Mouse (Mus musculus) hindbrain, embryonic 12.5 days (tissue): ENCODE data around the gene Hba-x. TPM values are rescaled to one million over a fixed set of nuclear protein-coding genes. Genes with fewer than 3 reads are reported as not detected.
A peak's percentile ranks its signal among the peaks of the same experiment; 100 is the strongest.

Source experiments
- ATAC-seq: fragments of 200-750 bp; cut with Nextera tagmentation; 2 replicates; pipeline ENCODE4 v1.8.0; 2017; ENCODE audit warnings: moderate TSS enrichment; ENCODE audit not compliant: low FRiP score
- H3K27ac ChIP-seq: fragments of 300-500 bp; sonication (generic); 2 replicates; pipeline ENCODE4 v1.5.1; 2016; ENCODE audit warnings: mild to moderate bottlenecking
- H3K27me3 ChIP-seq: fragments of 300-500 bp; sonication (generic); 2 replicates; pipeline ENCODE4 v1.6.1; 2016; ENCODE audit warnings: mild to moderate bottlenecking
- H3K36me3 ChIP-seq: fragments of 300-500 bp; sonication (generic); 2 replicates; pipeline ENCODE4 v1.6.1; 2016; ENCODE audit warnings: mild to moderate bottlenecking
- H3K4me1 ChIP-seq: fragments of 300-500 bp; sonication (generic); 2 replicates; pipeline ENCODE4 v1.6.1; 2016
- H3K4me2 ChIP-seq: fragments of 300-500 bp; sonication (generic); replicated peaks from 2 replicates; pipeline ENCODE4 v1.6.1; 2016; ENCODE audit warnings: mild to moderate bottlenecking
- H3K4me3 ChIP-seq: fragments of 300-500 bp; sonication (generic); 2 replicates; pipeline ENCODE4 v1.5.1; 2016; ENCODE audit warnings: mild to moderate bottlenecking
- H3K9ac ChIP-seq: fragments of 300-500 bp; sonication (generic); 2 replicates; pipeline ENCODE4 v1.6.1; 2016; ENCODE audit warnings: mild to moderate bottlenecking, moderate library complexity
- H3K9me3 ChIP-seq: fragments of 300-500 bp; sonication (generic); replicated peaks from 2 replicates; pipeline ENCODE4 v1.6.1; 2016; ENCODE audit warnings: mild to moderate bottlenecking
- WGBS: fragments of 180-500 bp; shearing (Covaris S2); methylation state at CpG from one replicate; pipeline ENCODE4 v1.1.7; 2016; 5-methylcytosine and 5-hydroxymethylcytosine counted together
- polyA plus RNA-seq: library from polyadenylated mRNA; unstranded; fragments of >200 nt; fragmentation: Nextera tagmentation; extraction: Ambion mirVana; gene quantifications from 2 replicates; pipeline ENCODE4 v1.2.1, GENCODE M21; 2016

The Hba-x gene
- polyA plus RNA-seq, 1 experiment from 2014 or later, result 2,073 TPM

GRCm38 (mm10) chr11:32237411-32237795 is 38.8 kb upstream of the Hba-x start:
- Histone ChIP-seq H3K4me1 (peaks cover 8% of the 10 kb centered on the region), H3K9me3 (no peaks in the 10 kb centered on the region), H3K27me3 (no peaks in the 10 kb centered on the region), H3K27ac (no peak overlapping the region), H3K36me3 (peaks cover 44% of the 10 kb centered on the region), H3K4me2 (no peak overlapping the region), H3K4me3 (no peak overlapping the region), H3K9ac (no peak overlapping the region)
- 97% methylated on average over 3 of the region's 3 CpGs for WGBS
- no peak for ATAC-seq

- H3K36me3 ChIP-seq, result peaks cover 37% of the 10 kb centered on the region
- no peak overlapping the region for H3K4me3 ChIP-seq
- no peaks in the 10 kb centered on the region for H3K27me3 ChIP-seq
- WGBS, result 56% methylated on average over 5 of the region's 5 CpGs
- H3K27ac ChIP-seq, result no peak overlapping the region
- no peak overlapping the region for H3K4me2 ChIP-seq
- ATAC-seq, result peak; percentile 36; the same call in 1 of the 2 replicates
- H3K9me3 ChIP-seq, result no peaks in the 10 kb centered on the region
- H3K4me1 ChIP-seq, result peaks cover 8% of the 10 kb centered on the region
- no peak overlapping the region for H3K9ac ChIP-seq
These were observed 37.9 kb upstream of the Hba-x start for GRCm38 (mm10) chr11:32238093-32238860.

GRCm38 (mm10) chr11:32241391-32241790 is 34.8 kb upstream of the Hba-x start:
- H3K27me3 ChIP-seq, result no peaks in the 10 kb centered on the region
- H3K36me3 ChIP-seq, result peaks cover 33% of the 10 kb centered on the region
- H3K9ac ChIP-seq, result no peak overlapping the region
- no peaks in the 10 kb centered on the region for H3K9me3 ChIP-seq
- H3K4me2 ChIP-seq, result no peak overlapping the region
- H3K27ac ChIP-seq, result no peak overlapping the region
- H3K4me1 ChIP-seq, result peaks cover 3% of the 10 kb centered on the region
- ATAC-seq, result no peak
- H3K4me3 ChIP-seq, result no peak overlapping the region

GRCm38 (mm10) chr11:32242209-32242608 is 34.0 kb upstream of the Hba-x start:
- no peak overlapping the region for H3K4me2 ChIP-seq
- no peak overlapping the region for H3K4me3 ChIP-seq
- H3K9me3 ChIP-seq, result no peaks in the 10 kb centered on the region
- WGBS, result 93% methylated on average over 3 of the region's 3 CpGs
- H3K36me3 ChIP-seq, result peaks cover 42% of the 10 kb centered on the region
- no peak overlapping the region for H3K9ac ChIP-seq
- ATAC-seq, result no peak
- no peaks in the 10 kb centered on the region for H3K4me1 ChIP-seq
- H3K27me3 ChIP-seq, result no peaks in the 10 kb centered on the region
- no peak overlapping the region for H3K27ac ChIP-seq

- H3K9me3 ChIP-seq, result no peaks in the 10 kb centered on the region
- peaks cover 50% of the 10 kb centered on the region for H3K36me3 ChIP-seq
- H3K9ac ChIP-seq, result no peak overlapping the region
- no peak overlapping the region for H3K27ac ChIP-seq
- no peak for ATAC-seq
- no peak overlapping the region for H3K4me3 ChIP-seq
- 70% methylated on average over 7 of the region's 7 CpGs for WGBS
- no peaks in the 10 kb centered on the region for H3K27me3 ChIP-seq
- H3K4me2 ChIP-seq, result no peak overlapping the region
- H3K4me1 ChIP-seq, result no peaks in the 10 kb centered on the region
These were observed 32.8 kb upstream of the Hba-x start for GRCm38 (mm10) chr11:32243205-32243955.

GRCm38 (mm10) chr11:32244064-32244463 is 32.1 kb upstream of the Hba-x start:
- H3K9me3 ChIP-seq, result no peaks in the 10 kb centered on the region
- no peak overlapping the region for H3K27ac ChIP-seq
- H3K9ac ChIP-seq, result no peak overlapping the region
- H3K27me3 ChIP-seq, result no peaks in the 10 kb centered on the region
- no peak for ATAC-seq
- no peak overlapping the region for H3K4me3 ChIP-seq
- no peaks in the 10 kb centered on the region for H3K4me1 ChIP-seq
- no peak overlapping the region for H3K4me2 ChIP-seq
- 75% methylated on average over 3 of the region's 3 CpGs for WGBS
- H3K36me3 ChIP-seq, result peaks cover 55% of the 10 kb centered on the region

GRCm38 (mm10) chr11:32244617-32245016 is 31.6 kb upstream of the Hba-x start:
- Histone ChIP-seq H3K4me3 (no peak overlapping the region), H3K4me1 (no peaks in the 10 kb centered on the region), H3K9me3 (no peaks in the 10 kb centered on the region), H3K27me3 (no peaks in the 10 kb centered on the region), H3K4me2 (no peak overlapping the region), H3K36me3 (peaks cover 56% of the 10 kb centered on the region), H3K9ac (no peak overlapping the region), H3K27ac (no peak overlapping the region)
- WGBS, result 94% methylated on average over 1 of the region's 1 CpGs
- ATAC-seq, result no peak

- no peak overlapping the region for H3K27ac ChIP-seq
- H3K9me3 ChIP-seq, result no peaks in the 10 kb centered on the region
- no peaks in the 10 kb centered on the region for H3K27me3 ChIP-seq
- 88% methylated on average over 6 of the region's 6 CpGs for WGBS
- H3K4me3 ChIP-seq, result no peak overlapping the region
- ATAC-seq, result no peak
- no peak overlapping the region for H3K9ac ChIP-seq
- no peaks in the 10 kb centered on the region for H3K4me1 ChIP-seq
- peaks cover 56% of the 10 kb centered on the region for H3K36me3 ChIP-seq
- H3K4me2 ChIP-seq, result no peak overlapping the region
These were observed 30.6 kb upstream of the Hba-x start for GRCm38 (mm10) chr11:32245614-32246013.

- Histone ChIP-seq H3K27ac (no peak overlapping the region), H3K36me3 (peaks cover 67% of the 10 kb centered on the region), H3K4me1 (no peaks in the 10 kb centered on the region), H3K9ac (no peak overlapping the region), H3K4me2 (no peak overlapping the region), H3K4me3 (no peak overlapping the region), H3K27me3 (no peaks in the 10 kb centered on the region), H3K9me3 (no peaks in the 10 kb centered on the region)
- no peak for ATAC-seq
These were observed 29.1 kb upstream of the Hba-x start for GRCm38 (mm10) chr11:32247068-32247467.

- H3K36me3 ChIP-seq, result peaks cover 71% of the 10 kb centered on the region
- no peak overlapping the region for H3K9ac ChIP-seq
- H3K4me2 ChIP-seq, result no peak overlapping the region
- no peak overlapping the region for H3K4me3 ChIP-seq
- H3K4me1 ChIP-seq, result no peaks in the 10 kb centered on the region
- no peak overlapping the region for H3K27ac ChIP-seq
- 93% methylated on average over 3 of the region's 3 CpGs for WGBS
- no peaks in the 10 kb centered on the region for H3K9me3 ChIP-seq
- no peaks in the 10 kb centered on the region for H3K27me3 ChIP-seq
- ATAC-seq, result no peak
These were observed 27.9 kb upstream of the Hba-x start for GRCm38 (mm10) chr11:32248350-32248749.

GRCm38 (mm10) chr11:32250880-32251763 is 25.1 kb upstream of the Hba-x start:
- H3K27ac ChIP-seq, result no peak overlapping the region
- H3K36me3 ChIP-seq, result peaks cover 66% of the 10 kb centered on the region
- no peaks in the 10 kb centered on the region for H3K9me3 ChIP-seq
- H3K27me3 ChIP-seq, result no peaks in the 10 kb centered on the region
- H3K4me1 ChIP-seq, result no peaks in the 10 kb centered on the region
- H3K4me2 ChIP-seq, result no peak overlapping the region
- H3K4me3 ChIP-seq, result no peak overlapping the region
- WGBS, result 90% methylated on average over 8 of the region's 8 CpGs
- no peak for ATAC-seq
- no peak overlapping the region for H3K9ac ChIP-seq

- no peak overlapping the region for H3K4me2 ChIP-seq
- H3K27me3 ChIP-seq, result no peaks in the 10 kb centered on the region
- H3K4me3 ChIP-seq, result no peak overlapping the region
- H3K27ac ChIP-seq, result no peak overlapping the region
- 97% methylated on average over 1 of the region's 1 CpGs for WGBS
- no peaks in the 10 kb centered on the region for H3K9me3 ChIP-seq
- H3K36me3 ChIP-seq, result peaks cover 47% of the 10 kb centered on the region
- no peak overlapping the region for H3K9ac ChIP-seq
- H3K4me1 ChIP-seq, result no peaks in the 10 kb centered on the region
- ATAC-seq, result no peak
These were observed 23.1 kb upstream of the Hba-x start for GRCm38 (mm10) chr11:32253121-32253520.
